Comparison of ENCODE assay signal across 8 mouse cellular contexts in genomic region chr17:30901627-30902026, GRCm38 (mm10). TPM values are rescaled to one million over a fixed set of nuclear protein-coding genes. Genes with fewer than 3 reads are reported as not detected.
DNase-seq lines count a peak whose midpoint lies in the region; ATAC-seq and TF ChIP-seq lines count a peak whose summit lies in the region.

Gene Glp1r, plus strand, starts transcription at chr17:30901817.

- H3K9me3 ChIP-seq in forebrain, embryonic 10.5 days, result 0 out of 2 replicates have a peak, but pooled peaks cover 5% of the 10 kb centered on the region
- no peaks in the 10 kb centered on the region for H3K9me3 ChIP-seq in limb, embryonic 10.5 days (replicated peaks)
- no peaks in the 10 kb centered on the region for H3K9me3 ChIP-seq in midbrain, embryonic 12.5 days

- no peaks in the 10 kb centered on the region for H3K4me1 ChIP-seq in kidney, adult 2 months (ENCODE audit: control insufficient read depth, insufficient read depth, low read length)
- H3K4me1 ChIP-seq in forebrain, embryonic 10.5 days, result peaks cover 14% of the 10 kb centered on the region
- H3K4me1 ChIP-seq in limb, embryonic 10.5 days, result peaks cover 10% of the 10 kb centered on the region
- peaks cover 10% of the 10 kb centered on the region; the same call in 1 of the 2 replicates for H3K4me1 ChIP-seq in midbrain, embryonic 12.5 days

- no peak for DNase-seq in kidney, adult 2 months
- DNase-seq in kidney, adult 18-20 months, result no peak
- DNase-seq in forebrain, embryonic 10.5 days (ENCODE audit: extremely low spot score, low spot score), result no peak
- peak; percentile 38 for DNase-seq in limb, embryonic 10.5 days (ENCODE audit: low spot score)
- no peak for DNase-seq in right cerebral cortex, postnatal 14 days
- no peak for DNase-seq in cerebellum, postnatal 36 days

- no peak for TF ChIP-seq POLR2A in kidney, adult 2 months (IDR thresholded peaks at IDR 0.05; ENCODE audit: low read depth, low read length)

- H3K36me3 ChIP-seq in kidney, adult 2 months (ENCODE audit: control insufficient read depth, insufficient read depth, low read length), result no peaks in the 10 kb centered on the region
- no peaks in the 10 kb centered on the region for H3K36me3 ChIP-seq in forebrain, embryonic 10.5 days (replicated peaks)
- H3K36me3 ChIP-seq in limb, embryonic 10.5 days, result no peaks in the 10 kb centered on the region
- no peaks in the 10 kb centered on the region for H3K36me3 ChIP-seq in midbrain, embryonic 12.5 days

- 2% methylated on average over 37 of the region's 37 CpGs for WGBS in kidney, adult 2 months
- 1% methylated on average over 37 of the region's 37 CpGs for WGBS in forebrain, embryonic 10.5 days
- WGBS in limb, embryonic 10.5 days, result 2% methylated on average over 37 of the region's 37 CpGs
- WGBS in midbrain, embryonic 12.5 days, result 2% methylated on average over 34 of the region's 37 CpGs

- H3K27me3 ChIP-seq in kidney, adult 2 months (replicated peaks; ENCODE audit: control insufficient read depth, insufficient read depth, low read length), result no peaks in the 10 kb centered on the region; the same call in 1 of the 2 replicates
- H3K27me3 ChIP-seq in forebrain, embryonic 10.5 days (ENCODE audit: poor library complexity, severe bottlenecking), result peaks cover 54% of the 10 kb centered on the region
- peaks cover 96% of the 10 kb centered on the region for H3K27me3 ChIP-seq in limb, embryonic 10.5 days (ENCODE audit: low read depth, poor library complexity, severe bottlenecking)
- H3K27me3 ChIP-seq in midbrain, embryonic 12.5 days, result peaks cover 52% of the 10 kb centered on the region

- H3K4me3 ChIP-seq in kidney, adult 2 months (ENCODE audit: insufficient read depth, low read depth, low read length), result peak within 1 kb of the TSS; percentile 12; the same call in 1 of the 2 replicates
- H3K4me3 ChIP-seq in forebrain, embryonic 10.5 days, result peak within 1 kb of the TSS; percentile 66
- peak within 1 kb of the TSS; percentile 59 for H3K4me3 ChIP-seq in limb, embryonic 10.5 days
- H3K4me3 ChIP-seq in midbrain, embryonic 12.5 days, result peak within 1 kb of the TSS; percentile 50

- no peak within 1 kb of the TSS for H3K27ac ChIP-seq in kidney, adult 2 months (ENCODE audit: insufficient read depth, low read depth, low read length)
- peak within 1 kb of the TSS; percentile 76 for H3K27ac ChIP-seq in forebrain, embryonic 10.5 days
- peak within 1 kb of the TSS; percentile 57 for H3K27ac ChIP-seq in limb, embryonic 10.5 days
- H3K27ac ChIP-seq in midbrain, embryonic 12.5 days (replicated peaks), result no peak within 1 kb of the TSS

- TF ChIP-seq CTCF in kidney, adult 2 months (conservative IDR thresholded peaks at IDR 0.05; ENCODE audit: insufficient read depth, insufficient read length, low read depth, low read length), result no peak

- H3K9ac ChIP-seq in midbrain, embryonic 12.5 days (replicated peaks), result peak within 1 kb of the TSS; percentile 64

- peak within 1 kb of the TSS; percentile 99 for H3K4me2 ChIP-seq in midbrain, embryonic 12.5 days (replicated peaks)

- ATAC-seq in midbrain, embryonic 12.5 days (ENCODE audit: low FRiP score, low read depth), result no peak
- no peak for ATAC-seq in erythroblast, adult 5-6 weeks (replicated peaks; ENCODE audit: low FRiP score, poor library complexity, severe bottlenecking)

RNA-seq across cellular contexts. Expression of gene Glp1r, which starts in this region (rescaled TPM):
- polyA plus RNA-seq in kidney, adult 2 months (2012; rRNA removed), result 0.27 and 0.48 TPM in 2 replicates
- polyA plus RNA-seq in forebrain, embryonic 10.5 days (2016; fragmentation: Nextera tagmentation; extraction: Ambion mirVana), result 0.05 TPM in 1 of 2 replicates, not detected in the other
- polyA plus RNA-seq in limb, embryonic 10.5 days (2016; fragmentation: Nextera tagmentation; extraction: Ambion mirVana), result 0.10 TPM in 1 of 2 replicates, not detected in the other
- 0.09 and 0.10 TPM in 2 replicates for polyA plus RNA-seq in midbrain, embryonic 12.5 days (2016; fragmentation: Nextera tagmentation; extraction: Ambion mirVana)
- not detected in 2 replicates for total RNA-seq in erythroblast, adult 5-6 weeks (2015; ENCODE audit: low replicate concordance)
- total RNA-seq in erythroblast, adult 5-6 weeks (2017; ENCODE audit: low replicate concordance), result not detected in 2 replicates

Comparison
In these comparisons a context has a peak if more than half of its experiments do, and no peak if none do; other contexts are left out.
1. Peak in DNase-seq, H3K4me3 ChIP-seq and H3K27ac ChIP-seq in limb, embryonic 10.5 days; RNA of the gene not detected or under 1 TPM.
2. H3K4me3 ChIP-seq: peak in every context shown above with its lines; median percentile 66 in forebrain, embryonic 10.5 days; 59 in limb, embryonic 10.5 days; 50 in midbrain, embryonic 12.5 days; 12 in kidney, adult 2 months.